Mouse (Mus musculus): ENCODE data around the gene Ajap1.

- TF ChIP-seq NRF1 (IDR thresholded peaks at IDR 0.05; ENCODE audit: insufficient read depth, low read depth, low read length, poor library complexity, severe bottlenecking) (no peak), EP300 (IDR thresholded peaks at IDR 0.05; ENCODE audit: low read depth in 1 of 2, low read length in 2 of 2) (no peak), BHLHE40 (IDR thresholded peaks at IDR 0.05; ENCODE audit: borderline replicate concordance, low read depth, low read length) (no peak), CTCF (IDR thresholded peaks at IDR 0.05 in 2 of 3, conservative IDR thresholded peaks at IDR 0.05 in 1 of 3; ENCODE audit: control insufficient read depth in 1 of 3, insufficient read depth in 1 of 3, low read depth in 2 of 3, low read length in 3 of 3, poor library complexity in 1 of 3, severe bottlenecking in 1 of 3) (no peak), POLR2A (IDR thresholded peaks at IDR 0.05; ENCODE audit: control insufficient read depth in 1 of 2, insufficient read depth in 1 of 2, low read depth in 1 of 2, low read length in 2 of 2, poor library complexity in 1 of 2) (no peak), GATA1 (IDR thresholded peaks at IDR 0.05; ENCODE audit: low read depth, low read length) (no peak), RAD21 (IDR thresholded peaks at IDR 0.05; ENCODE audit: low read depth, low read length) (no peak)
Observed at GRCm38 (mm10) chr4:153327809-153328208, 154.8 kb downstream of the Ajap1 start.
